Mouse (Mus musculus): Measurements from ENCODE around the gene Parp11. TPM values are rescaled to one million over a fixed set of nuclear protein-coding genes. Genes with fewer than 3 reads are reported as not detected.
A peak's percentile ranks its signal among the peaks of the same experiment; 100 is the strongest.

The Parp11 gene
- polyA plus RNA-seq, 1 experiment, result 6.0 TPM

DNA sequence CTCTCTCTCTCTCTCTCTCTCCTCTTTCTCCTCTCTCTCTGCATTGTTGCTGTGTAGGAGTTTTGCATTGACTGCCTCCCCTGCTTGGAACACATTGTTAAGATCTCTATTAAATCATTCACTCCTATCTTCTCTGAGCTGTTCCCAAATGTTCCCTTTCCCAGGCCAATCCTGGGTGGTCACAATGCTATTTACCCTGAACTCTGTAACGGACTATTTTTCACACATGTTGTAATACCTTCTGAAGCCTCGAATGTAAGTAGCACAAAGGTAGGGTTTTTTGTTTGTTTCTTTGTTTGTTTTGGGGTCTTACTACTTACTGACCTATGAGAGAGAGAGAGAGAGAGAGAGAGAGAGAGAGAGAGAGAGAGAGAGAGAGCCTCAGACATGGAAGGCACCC lies 2.2 kb downstream of the Parp11 start:
- 66% methylated on average over 2 of the region's 2 CpGs for whole genome bisulfite sequencing
- H3K36me3 ChIP-seq (ENCODE audit: control insufficient read depth, insufficient read depth, low read length), result no peaks in the 10 kb centered on the region
- no peak overlapping the region for H3K4me3 ChIP-seq (ENCODE audit: insufficient read depth, low read depth, low read length)
- DNase-seq, result no peak
- TF ChIP-seq POLR2A (IDR thresholded peaks at IDR 0.05; ENCODE audit: low read depth, low read length) (no peak), CTCF (conservative IDR thresholded peaks at IDR 0.05; ENCODE audit: insufficient read depth, insufficient read length, low read depth, low read length) (no peak)
- no peaks in the 10 kb centered on the region for H3K27me3 ChIP-seq (replicated peaks; ENCODE audit: control insufficient read depth, insufficient read depth, low read length)
- peaks cover 5% of the 10 kb centered on the region; the same call in 1 of the 2 replicates for H3K4me1 ChIP-seq (ENCODE audit: control insufficient read depth, insufficient read depth, low read length)
- H3K27ac ChIP-seq (ENCODE audit: insufficient read depth, low read depth, low read length), result no peak overlapping the region

DNA sequence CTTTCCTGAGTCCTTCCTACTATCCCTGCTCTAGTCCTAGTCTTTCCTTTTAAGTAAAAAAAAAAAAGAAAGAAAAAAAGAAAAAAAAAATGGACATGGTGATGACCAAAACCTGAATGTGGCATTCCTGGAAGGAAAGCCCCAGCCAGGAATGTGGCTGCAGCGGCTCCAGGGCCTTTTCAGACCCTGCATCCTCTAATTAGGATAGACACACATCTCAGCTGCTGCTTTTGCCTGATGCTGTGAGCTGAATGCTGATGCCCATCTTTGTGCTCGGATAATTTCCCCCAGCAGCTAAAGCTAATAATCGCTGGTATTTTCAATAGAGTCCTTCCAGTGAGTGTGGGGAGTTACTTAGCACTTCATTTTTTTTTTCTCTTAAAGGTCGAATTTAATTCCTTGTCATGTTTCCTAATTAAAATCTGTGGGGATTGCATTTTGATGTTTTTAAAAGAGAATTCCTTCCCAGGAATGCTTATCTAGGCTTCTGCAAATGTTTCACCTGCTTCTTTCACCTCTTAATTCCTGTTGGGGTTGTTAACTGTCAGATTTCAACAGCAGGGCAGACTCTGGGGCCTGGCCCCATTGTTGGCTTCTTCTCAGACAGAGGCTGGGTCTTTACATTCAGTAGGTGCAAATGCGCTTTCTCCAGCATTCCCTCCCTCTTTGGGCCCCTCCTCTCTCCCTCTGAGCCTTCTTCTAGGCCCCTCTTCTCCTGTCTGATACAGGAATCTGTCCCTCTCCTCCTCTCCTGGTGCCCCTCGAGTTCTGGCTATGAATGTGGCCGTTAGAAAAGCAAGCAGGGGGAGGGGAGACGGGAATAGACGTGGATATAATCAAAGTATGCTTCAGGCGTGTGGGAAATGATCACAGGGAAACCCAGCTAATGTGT lies 3.1 kb downstream of the Parp11 start:
- Histone ChIP-seq H3K4me3 (ENCODE audit: insufficient read depth, low read depth, low read length) (no peak overlapping the region), H3K36me3 (ENCODE audit: control insufficient read depth, insufficient read depth, low read length) (no peaks in the 10 kb centered on the region), H3K27ac (ENCODE audit: insufficient read depth, low read depth, low read length) (no peak overlapping the region), H3K27me3 (replicated peaks; ENCODE audit: control insufficient read depth, insufficient read depth, low read length) (no peaks in the 10 kb centered on the region), H3K4me1 (ENCODE audit: control insufficient read depth, insufficient read depth, low read length) (peaks cover 5% of the 10 kb centered on the region; the same call in 1 of the 2 replicates)
- TF ChIP-seq CTCF (conservative IDR thresholded peaks at IDR 0.05; ENCODE audit: insufficient read depth, insufficient read length, low read depth, low read length) (no peak), POLR2A (IDR thresholded peaks at IDR 0.05; ENCODE audit: low read depth, low read length) (no peak)
- no peak for DNase-seq
- 54% methylated on average over 10 of the region's 10 CpGs for WGBS

DNA sequence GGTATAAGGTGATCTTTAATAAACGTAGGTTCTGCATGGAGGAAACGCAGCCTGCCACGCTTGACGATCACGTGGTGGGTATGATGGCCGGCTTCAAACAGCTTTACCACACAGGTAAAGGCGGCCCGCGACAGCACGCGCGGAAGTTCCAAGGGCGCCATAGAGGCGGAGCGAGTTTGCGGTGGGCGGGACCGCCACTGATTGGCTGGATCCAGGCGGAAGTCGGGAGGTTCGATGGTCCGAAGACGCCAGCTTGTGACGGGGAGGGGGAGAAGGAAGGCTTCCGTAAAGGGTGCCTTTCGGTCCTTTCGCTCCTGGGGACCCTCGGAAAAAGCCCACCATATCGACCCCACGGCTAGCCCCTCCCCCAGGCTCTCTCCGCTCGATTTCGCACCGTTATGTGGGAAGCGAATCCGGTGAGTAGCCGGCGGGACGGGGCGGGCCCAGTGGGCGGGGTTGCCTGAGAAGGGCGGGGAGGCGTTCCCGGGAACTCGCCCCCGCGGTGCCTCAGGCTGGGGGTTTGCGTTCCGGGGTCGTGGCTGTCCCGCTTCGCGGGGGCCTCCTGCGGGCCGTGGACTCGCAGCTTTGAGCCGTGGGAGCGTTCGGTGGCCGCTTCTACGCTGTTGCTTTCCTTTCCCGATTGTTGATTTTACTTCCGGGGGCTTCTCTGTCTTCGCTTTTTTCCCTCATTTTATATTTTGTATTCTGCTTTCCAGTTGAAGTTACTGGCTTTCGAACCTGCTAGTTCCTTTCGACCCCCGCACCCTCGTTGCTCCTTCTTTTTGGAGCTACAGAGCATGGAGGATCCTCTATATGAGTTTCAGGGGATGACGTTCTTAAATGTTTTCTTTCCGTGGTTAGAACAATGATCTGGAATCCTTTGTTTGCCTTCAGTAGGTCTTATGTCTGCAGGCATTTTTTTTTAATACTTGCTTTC lies 7.0 kb downstream of the Parp11 start:
- WGBS, result under 1% methylated on average over 70 of the region's 70 CpGs

DNA sequence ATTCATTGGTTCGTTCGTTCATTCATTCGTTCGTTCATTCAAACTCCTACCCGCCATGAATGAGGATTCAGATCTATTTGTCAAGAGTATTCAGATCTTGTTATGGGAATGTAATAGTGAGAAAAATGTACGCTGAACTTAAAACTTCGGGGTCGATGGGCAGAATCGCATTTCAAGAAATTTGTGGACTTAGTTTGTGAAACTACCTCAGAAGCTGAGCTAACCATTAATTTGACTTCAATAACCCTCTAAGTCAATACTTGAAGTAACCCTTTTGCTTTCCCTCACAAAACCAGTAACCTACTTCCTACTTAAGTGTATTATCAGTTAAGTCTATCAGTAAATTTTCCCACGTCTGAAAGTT lies 7.7 kb downstream of the Parp11 start:
- Histone ChIP-seq H3K36me3 (ENCODE audit: control insufficient read depth, insufficient read depth, low read length) (no peaks in the 10 kb centered on the region), H3K27me3 (replicated peaks; ENCODE audit: control insufficient read depth, insufficient read depth, low read length) (no peaks in the 10 kb centered on the region), H3K4me3 (ENCODE audit: insufficient read depth, low read depth, low read length) (peak overlapping the region; percentile 96; the same call in 1 of the 2 replicates), H3K27ac (ENCODE audit: insufficient read depth, low read depth, low read length) (no peak overlapping the region), H3K4me1 (ENCODE audit: control insufficient read depth, insufficient read depth, low read length) (peaks cover 5% of the 10 kb centered on the region; the same call in 1 of the 2 replicates)
- 28% methylated on average over 10 of the region's 10 CpGs for WGBS
- TF ChIP-seq CTCF (conservative IDR thresholded peaks at IDR 0.05; ENCODE audit: insufficient read depth, insufficient read length, low read depth, low read length) (no peak), POLR2A (IDR thresholded peaks at IDR 0.05; ENCODE audit: low read depth, low read length) (no peak)
- DNase-seq, result no peak

More for the DNA sequence above, 7.0 kb downstream of the Parp11 start:
- TF ChIP-seq POLR2A (IDR thresholded peaks at IDR 0.05; ENCODE audit: low read depth, low read length) (peak; percentile 46), CTCF (conservative IDR thresholded peaks at IDR 0.05; ENCODE audit: insufficient read depth, insufficient read length, low read depth, low read length) (no peak)
- H3K27ac ChIP-seq (ENCODE audit: insufficient read depth, low read depth, low read length), result peak overlapping the region; percentile 86
- peak overlapping the region; percentile 96 for H3K4me3 ChIP-seq (ENCODE audit: insufficient read depth, low read depth, low read length)
- DNase-seq, result peak; percentile 96
- H3K4me1 ChIP-seq (ENCODE audit: control insufficient read depth, insufficient read depth, low read length), result peaks cover 5% of the 10 kb centered on the region; the same call in 1 of the 2 replicates
- H3K36me3 ChIP-seq (ENCODE audit: control insufficient read depth, insufficient read depth, low read length), result no peaks in the 10 kb centered on the region
- H3K27me3 ChIP-seq (replicated peaks; ENCODE audit: control insufficient read depth, insufficient read depth, low read length), result no peaks in the 10 kb centered on the region

DNA sequence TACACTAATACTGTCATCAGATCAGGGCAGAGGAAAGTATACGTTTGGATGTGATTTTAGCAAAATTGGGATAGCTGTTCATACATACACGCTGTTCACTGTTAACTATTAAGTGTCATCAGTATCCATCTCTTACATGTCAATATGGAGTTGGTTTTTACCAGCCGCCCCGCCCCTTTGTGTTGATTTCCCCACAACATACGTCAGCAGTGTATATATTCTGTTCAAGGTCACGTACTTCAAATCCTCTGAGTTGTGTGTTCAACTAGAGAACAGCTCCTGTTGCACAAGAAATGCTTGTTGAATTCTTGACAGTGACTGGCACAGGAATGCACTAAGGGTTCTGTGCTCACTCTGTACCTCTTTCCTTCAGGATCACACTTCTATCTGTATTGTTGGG lies 8.2 kb downstream of the Parp11 start:
- Histone ChIP-seq H3K36me3 (ENCODE audit: control insufficient read depth, insufficient read depth, low read length) (no peaks in the 10 kb centered on the region), H3K27me3 (replicated peaks; ENCODE audit: control insufficient read depth, insufficient read depth, low read length) (no peaks in the 10 kb centered on the region), H3K4me3 (ENCODE audit: insufficient read depth, low read depth, low read length) (no peak overlapping the region), H3K4me1 (ENCODE audit: control insufficient read depth, insufficient read depth, low read length) (peaks cover 5% of the 10 kb centered on the region; the same call in 1 of the 2 replicates), H3K27ac (ENCODE audit: insufficient read depth, low read depth, low read length) (no peak overlapping the region)
- WGBS, result 90% methylated on average over 6 of the region's 6 CpGs
- TF ChIP-seq CTCF (conservative IDR thresholded peaks at IDR 0.05; ENCODE audit: insufficient read depth, insufficient read length, low read depth, low read length) (no peak), POLR2A (IDR thresholded peaks at IDR 0.05; ENCODE audit: low read depth, low read length) (no peak)
- no peak for DNase-seq

DNA sequence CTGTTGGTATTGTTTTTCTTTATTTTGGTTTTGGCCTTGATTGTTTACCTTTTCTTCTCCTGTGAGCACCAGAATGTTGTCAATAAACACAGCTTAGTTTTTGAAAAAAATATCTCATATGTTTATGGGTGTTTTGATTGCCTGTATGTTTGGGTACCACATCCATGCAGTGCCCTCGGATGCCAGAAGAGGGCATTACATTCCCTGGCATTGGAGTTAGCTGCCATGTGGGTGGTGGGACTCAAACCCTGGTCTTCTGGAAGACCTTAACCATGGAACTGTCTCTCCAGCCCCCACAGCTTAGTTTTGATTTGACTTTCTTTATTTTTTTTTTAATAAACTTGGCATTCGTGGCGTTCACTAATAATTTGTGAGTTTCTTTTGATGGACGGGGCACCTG lies 8.8 kb downstream of the Parp11 start:
- Histone ChIP-seq H3K27me3 (replicated peaks; ENCODE audit: control insufficient read depth, insufficient read depth, low read length) (no peaks in the 10 kb centered on the region), H3K36me3 (ENCODE audit: control insufficient read depth, insufficient read depth, low read length) (no peaks in the 10 kb centered on the region), H3K4me3 (ENCODE audit: insufficient read depth, low read depth, low read length) (no peak overlapping the region), H3K27ac (ENCODE audit: insufficient read depth, low read depth, low read length) (no peak overlapping the region), H3K4me1 (ENCODE audit: control insufficient read depth, insufficient read depth, low read length) (peaks cover 5% of the 10 kb centered on the region; the same call in 1 of the 2 replicates)
- no peak for DNase-seq
- 90% methylated on average over 4 of the region's 4 CpGs for WGBS
- peak; percentile 15; the same call in 1 of the 2 replicates for TF ChIP-seq CTCF (conservative IDR thresholded peaks at IDR 0.05; ENCODE audit: insufficient read depth, insufficient read length, low read depth, low read length)
- no peak for TF ChIP-seq POLR2A (IDR thresholded peaks at IDR 0.05; ENCODE audit: low read depth, low read length)

All from kidney, adult 2 months (tissue).